Mouse (Mus musculus) layer of hippocampus, adult 9-10 months (tissue): Measurements from ENCODE around the gene Btbd9.

Source experiments
- DNase-seq: peaks from one replicate; pipeline ENCODE4 v3.0.0; 2022; ENCODE audit warnings: low spot score

Btbd9 gene

DNA sequence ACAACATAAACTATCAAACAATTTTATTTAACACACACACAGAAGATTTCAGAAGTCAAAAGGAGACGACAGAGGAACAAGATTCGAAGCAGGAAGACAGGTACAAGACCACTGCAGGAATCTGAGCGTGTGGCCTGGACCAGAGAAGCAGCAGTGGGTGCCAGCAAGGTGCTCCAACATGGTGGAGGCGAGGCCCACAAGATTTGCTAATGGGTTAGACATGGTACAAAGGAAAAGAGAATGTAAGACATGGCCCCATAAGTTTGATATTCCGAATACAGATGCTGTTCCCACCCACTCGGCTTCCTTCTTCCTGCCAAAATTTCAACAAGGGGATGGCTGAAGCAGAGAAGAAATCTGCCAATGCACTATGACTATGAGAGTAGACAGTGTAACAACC is 94.5 kb downstream of the Btbd9 start:
- no peak for DNase-seq

DNA sequence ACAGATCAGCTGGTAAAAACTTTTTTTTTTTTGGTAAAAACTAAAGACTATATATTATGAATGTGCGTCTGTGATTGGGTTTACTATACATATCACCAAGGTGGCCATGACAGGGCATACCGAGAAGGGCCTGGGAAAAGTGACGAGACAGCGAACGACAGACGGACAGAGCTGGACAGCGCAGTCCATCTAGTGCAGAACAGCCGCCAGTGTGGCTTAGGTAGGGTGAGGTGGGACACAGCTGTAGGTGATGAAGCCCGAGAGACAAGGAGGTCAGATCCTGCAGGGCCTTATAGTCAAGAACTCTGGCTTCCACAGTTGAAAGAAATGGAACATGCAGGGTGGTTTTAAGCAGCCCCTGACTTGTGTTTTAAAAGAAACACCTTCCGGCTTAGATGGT is 94.9 kb downstream of the Btbd9 start:
- no peak for DNase-seq

DNA sequence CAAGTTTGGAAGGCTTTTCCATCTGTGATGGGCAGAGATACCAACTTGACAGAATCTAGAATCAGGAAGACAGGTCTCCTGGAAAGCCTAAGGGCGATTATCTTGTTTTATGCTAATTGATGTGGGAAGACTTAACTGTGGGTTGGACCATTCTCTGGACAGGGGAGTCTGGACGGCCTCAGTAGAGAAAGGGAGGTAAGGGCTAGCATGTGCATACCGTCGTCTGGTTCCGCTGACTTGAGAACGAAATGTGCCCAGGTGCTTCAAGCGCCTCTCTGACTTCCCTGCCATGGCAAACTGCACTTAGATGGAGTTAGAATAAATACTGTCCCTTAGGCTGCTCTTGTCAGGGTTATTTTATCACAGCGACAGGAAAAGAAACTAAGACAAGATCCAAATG is 95.9 kb downstream of the Btbd9 start:
- no peak for DNase-seq

DNA sequence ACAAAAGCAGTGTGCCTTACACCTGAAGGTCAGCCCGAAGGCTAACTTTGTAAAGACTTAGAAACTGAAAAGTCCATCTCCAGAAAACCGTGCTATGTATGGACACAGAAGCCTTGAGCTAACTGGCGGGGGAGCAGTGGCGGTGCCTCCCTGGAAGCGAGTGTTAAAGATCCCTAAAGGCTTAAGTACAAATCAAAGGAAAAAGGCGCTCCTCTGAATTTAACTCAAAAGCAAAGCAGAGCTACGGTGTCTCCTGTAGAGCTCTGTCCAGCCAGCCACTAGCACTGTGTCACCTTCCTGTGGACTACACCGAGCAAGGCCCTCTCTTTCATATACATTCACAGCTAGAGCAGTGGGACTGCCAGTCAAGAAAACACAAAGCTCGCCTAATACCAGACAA is 98.1 kb downstream of the Btbd9 start:
- no peak for DNase-seq

DNA sequence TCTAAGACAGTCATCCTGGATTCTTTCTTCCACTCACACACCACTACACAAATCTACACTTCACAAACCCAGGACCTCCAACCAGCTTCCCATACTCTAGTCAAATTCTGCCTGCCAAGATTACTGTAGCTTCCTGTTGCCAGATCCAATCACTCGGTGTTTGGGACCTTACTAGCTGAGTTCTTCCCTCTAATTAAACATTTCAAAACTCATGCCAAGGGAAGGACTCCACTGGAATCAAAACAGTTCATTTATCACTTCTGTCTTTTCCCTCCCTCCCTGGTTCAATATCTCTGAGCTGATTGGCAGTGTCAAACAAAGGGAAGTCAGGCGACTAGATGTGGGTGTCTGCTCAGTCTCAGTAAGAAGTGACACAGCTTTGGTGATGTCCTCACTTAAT is 101.7 kb downstream of the Btbd9 start:
- no peak for DNase-seq

DNA sequence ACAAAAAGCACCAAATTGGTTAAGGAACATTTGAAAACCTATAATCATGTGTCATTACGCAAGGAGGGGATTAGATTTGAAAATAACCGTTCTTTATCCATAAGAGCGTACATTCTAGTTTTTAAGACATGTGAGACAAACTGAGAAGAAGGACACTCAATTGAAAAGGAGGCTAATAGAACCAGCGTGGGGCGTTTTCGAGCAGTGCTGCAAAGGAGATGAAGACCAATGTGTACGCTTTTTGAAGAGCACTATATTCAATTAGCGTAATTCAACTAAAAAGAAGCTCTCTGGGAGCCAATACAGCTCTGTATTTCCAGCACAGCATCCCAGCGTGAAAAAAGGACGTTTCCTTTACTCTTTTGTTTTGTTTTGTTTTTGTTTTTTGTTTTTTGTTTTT is 103.5 kb downstream of the Btbd9 start:
- no peak for DNase-seq

DNA sequence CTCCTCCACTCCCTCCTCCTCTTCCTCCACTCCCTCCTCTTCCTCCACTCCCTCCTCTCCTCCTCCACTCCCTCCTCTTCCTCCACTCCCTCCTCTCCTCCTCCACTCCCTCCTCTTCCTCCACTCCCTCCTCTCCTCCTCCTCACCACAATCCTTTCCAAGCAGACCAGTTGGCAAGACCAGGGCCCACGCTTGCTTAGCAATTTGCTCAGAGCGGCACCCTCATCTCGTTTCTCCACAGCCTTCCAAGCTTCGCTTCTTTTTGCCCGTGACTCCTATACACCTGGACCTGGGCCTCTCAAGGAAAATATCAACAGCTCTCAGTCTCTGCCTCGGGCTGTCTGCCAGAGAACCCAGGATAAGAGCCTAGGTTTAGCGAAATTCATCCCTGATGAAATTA is 104.8 kb downstream of the Btbd9 start:
- no peak for DNase-seq

DNA sequence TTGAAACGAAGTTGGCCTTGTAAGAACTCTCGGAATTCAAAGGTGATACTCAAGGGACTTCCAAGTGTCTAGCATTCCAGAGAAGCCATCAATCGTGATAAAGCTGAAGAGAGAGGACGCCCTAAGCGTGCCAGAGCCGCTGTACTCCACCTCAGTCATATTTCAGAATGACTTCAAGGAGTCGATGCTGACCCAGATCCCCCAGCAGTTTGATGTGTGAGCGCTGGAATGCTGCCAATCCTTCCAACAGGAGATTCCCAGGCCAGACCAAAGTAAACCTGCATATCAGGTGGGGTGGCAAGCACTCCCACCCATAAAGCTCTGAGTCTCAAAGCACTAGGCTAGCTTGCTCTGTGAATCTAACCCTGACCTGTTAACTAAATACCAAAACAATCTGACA is 105.5 kb downstream of the Btbd9 start:
- DNase-seq = no peak

DNA sequence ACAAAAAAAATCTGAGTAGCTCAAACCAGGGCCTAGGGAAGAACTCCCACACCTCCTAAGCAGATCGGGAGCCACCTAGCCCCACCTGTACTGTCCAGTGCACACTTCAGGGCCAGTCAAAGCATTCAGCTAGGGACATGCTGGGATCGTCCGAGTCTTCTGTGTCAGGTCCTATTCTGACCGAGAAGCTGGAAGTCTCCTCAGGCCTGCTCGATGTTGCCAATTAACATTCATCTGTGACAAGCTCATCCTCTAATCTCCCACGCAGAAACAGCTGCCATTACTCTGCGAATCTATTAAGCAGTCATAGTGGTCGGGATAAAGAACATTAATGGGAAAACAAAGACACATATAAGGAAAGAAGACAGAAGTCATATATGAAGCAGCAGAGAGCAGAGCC is 106.0 kb downstream of the Btbd9 start:
- DNase-seq = no peak

DNA sequence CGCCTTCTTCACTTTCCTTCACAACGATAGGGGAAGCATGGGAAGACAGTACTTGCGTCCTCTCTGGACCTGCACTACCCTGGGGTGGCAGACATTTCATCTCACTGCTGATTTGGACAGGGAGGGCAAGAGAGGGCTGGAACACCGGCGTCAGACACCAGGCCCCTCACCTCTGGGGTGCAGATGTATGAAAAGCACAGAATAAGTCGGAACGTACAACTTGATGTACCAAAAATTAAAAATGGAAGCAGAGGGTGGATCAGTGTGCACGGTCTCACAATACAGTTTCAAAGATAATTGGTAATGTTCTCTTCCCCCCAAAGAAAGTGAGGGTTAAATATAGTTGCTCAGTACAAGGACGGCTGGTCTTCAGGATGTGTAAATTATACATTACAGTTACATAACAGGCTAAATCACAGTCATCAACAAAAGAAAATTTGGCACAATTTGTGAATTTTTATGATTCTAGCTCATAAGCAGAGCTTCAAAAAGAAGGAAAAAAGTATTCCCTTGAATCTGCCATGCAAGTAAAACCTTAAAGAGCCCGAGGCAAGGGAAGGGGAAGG is 106.7 kb downstream of the Btbd9 start:
- DNase-seq = no peak

DNA sequence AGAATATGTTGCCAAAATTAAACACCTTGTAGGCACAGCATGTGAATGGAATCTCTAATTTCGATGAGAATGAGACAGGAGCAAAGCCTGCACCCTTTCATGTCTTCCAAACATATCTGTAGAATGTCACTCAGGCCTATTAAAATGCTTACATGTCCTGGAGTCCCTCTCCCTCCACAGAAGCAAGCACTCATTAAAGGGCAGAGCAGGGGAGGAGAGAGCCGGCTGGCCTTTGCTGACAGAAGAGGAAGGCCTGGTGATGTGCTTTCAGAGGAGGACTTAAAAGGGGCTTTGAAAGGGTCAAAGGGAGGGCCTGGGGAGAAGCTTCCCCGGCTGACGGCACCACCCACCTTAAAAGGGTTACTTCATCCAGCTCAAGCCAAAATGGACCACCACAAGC is 107.9 kb downstream of the Btbd9 start:
- no peak for DNase-seq

DNA sequence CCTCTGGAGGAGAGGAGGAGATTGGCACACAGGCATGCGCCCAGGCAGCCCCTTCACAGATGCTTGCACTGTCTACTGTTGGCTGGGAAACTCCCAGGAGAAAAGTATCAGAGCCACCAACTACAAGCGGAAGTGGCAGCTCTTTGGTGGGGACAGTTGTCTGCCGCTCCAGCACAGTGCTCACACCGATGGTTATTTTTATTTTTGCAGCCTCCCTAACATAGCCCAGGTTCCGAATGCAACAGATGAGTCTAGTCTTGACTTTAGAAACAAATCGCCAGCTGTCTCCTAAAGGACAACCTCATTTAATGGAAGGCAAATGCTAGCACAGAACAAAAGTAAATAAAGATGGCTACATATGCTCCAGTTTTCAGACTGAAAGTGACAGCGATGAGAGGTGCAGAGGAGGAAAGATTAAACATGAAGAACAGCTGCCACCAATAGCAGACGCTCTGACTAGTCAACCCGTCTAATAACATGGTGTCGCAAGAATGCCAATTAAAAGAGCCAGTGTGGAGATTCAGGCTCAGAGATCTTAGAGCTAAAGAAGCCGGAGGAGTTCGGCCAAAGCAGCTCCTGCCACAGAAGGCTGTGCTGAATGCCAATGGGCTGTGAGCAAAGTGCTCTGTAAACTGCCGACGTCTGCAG is 108.6 kb downstream of the Btbd9 start:
- DNase-seq = peak; percentile 78

DNA sequence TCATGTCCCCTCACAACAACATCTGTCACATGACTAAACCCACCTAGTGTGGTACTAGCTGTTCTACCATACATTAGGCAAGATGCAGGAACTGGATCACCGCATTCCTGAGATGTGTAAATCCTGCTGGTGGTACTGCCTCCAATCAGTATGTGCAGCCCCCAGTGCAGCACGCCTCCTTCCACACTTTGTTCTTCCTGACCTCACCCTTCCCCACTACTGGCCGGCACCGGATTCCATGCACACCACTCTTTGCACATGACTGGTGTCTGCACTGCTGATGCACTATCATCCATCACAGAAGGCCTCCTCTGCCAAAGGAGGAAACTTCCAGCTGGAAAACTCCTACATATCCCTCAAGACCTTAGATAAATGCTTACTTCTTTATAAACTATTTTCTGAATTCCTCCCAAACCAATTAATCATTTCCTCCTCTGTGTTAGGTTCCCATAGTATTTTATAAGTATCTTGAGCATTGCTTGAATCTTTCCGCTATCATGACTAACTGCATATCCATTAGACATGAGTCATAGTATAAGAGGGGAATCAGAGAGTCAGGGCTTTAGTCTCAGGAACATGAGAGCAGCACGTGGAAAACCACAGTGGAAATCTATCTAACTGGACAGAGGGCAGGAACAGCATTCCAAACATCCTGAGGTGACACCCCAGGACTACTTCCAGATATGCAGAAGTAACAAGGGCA is 111.1 kb downstream of the Btbd9 start:
- no peak for DNase-seq

DNA sequence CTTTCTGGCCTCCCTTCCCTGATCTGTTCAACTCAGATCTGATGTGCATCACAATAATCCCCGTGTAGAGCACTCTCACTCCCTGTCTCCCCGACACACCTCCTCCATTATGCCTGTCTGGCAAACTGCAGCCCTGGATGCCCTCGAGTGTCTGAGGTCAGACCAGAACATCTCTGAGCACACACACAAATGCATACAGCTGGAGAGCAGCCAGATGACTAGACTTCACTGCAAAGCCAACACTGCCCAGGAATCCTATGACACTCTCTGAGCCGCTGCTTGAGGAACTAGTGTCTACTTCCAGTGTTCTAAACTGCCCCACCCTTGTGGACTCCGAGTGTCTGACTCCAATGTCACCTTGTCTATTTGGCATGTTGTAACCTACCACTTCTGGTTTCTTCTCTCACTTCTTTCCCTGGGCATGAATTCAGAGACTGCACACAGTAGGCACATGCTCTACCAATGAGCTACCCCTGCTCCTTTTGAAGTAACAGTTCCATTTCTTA is 112.0 kb downstream of the Btbd9 start:
- DNase-seq = no peak

DNA sequence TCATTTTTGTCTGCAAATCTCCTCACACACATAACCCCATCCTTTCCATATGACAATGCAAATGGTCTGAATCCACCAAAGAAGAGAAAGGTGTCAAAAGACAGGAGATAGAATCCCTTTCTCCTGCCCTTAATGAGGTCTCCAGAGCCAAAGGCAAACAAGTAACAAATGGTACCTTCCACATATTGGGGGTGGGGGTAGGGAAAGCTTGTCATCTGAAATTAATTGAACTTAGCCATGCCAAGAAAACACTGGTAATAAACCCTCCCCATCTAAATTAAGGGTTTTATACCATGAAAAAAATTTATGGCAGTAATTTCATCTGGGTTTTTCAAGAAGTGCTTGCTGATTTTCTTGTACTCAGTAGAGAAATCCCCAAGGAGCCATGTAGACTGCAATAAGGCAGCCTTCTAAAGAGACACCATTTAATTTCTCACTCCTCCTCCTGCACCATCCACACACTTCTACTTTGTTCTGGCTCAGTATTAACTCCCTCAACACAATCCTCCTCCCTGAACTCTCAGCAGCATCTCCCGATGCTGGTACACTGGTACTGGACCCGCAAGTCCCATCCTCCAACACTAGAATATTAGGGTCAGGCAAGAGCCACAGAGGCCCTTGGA is 115.5 kb downstream of the Btbd9 start:
- DNase-seq = no peak

DNA sequence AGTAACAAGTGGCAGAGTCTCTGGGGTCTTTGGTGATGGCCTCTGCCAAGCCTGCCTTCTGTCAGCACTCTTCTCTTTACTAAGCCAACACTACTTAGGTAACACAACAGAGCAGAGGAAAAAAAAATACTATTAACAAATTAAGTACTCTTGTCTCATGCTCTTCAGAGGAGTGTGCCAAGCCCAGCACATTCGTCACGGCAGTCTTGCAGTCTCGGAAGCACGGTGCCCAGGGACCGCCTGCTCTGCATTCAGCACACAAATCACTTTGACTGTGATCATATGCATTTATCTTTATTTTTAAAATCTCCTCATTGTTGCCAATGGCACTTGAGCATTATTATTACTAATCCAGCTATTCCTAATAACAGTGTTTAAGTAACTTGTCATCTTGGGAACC is 116.6 kb downstream of the Btbd9 start:
- DNase-seq = no peak

DNA sequence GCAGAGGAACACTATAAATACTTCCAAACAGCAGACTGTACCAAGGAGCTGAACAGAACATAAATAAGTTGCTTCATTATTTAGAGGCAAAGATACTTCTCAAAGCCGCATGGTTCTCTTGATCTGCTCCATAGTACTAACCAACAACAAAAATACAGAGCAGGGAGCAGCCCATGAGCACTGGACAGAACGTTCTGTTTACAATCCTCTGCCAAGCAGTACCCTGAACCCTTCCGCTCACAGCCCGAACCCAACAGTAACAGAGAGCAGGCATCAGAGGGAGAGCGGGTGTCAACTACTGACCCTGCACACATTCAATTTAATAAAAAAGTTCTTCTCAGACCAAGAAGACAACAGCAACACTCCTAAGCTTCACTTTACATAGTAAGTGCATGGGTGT is 117.4 kb downstream of the Btbd9 start:
- DNase-seq = no peak

DNA sequence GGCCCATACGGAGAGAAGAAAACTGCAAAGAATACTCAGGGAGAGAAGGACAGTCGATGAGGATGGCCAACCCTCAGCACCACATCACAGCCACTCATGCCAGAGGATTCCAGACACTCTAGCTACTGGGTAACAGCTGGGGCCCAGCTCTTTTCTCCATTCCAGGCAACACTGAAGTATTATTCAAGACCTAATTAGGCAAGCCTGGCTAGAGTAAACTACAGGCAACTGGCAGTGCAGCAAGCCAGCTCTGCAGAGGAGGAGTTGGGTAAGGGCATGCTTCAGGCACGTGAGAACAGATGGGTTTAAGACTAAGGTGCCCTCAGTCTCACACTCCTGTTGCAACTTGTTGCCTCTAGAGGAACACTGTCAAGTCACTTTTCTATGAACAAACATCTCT is 118.0 kb downstream of the Btbd9 start:
- DNase-seq = no peak

DNA sequence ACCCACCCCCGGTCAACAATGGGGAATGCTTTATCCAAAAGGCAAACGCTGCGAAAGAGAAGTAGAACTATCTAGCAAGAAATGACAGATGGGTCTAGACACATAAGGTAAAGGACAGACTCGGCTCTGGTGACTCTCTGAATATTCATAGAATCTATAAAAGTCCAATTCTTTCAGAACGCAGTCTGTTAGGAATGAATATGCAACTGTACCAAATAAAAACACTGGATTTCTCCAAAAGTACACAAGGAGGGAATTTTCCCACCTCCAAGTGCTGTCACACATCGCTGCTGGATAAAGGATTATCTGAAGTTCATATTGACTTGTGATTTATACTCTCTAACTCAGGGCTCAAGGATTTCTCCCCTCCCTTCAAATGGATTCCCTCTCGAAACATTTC is 118.8 kb downstream of the Btbd9 start:
- DNase-seq = no peak

DNA sequence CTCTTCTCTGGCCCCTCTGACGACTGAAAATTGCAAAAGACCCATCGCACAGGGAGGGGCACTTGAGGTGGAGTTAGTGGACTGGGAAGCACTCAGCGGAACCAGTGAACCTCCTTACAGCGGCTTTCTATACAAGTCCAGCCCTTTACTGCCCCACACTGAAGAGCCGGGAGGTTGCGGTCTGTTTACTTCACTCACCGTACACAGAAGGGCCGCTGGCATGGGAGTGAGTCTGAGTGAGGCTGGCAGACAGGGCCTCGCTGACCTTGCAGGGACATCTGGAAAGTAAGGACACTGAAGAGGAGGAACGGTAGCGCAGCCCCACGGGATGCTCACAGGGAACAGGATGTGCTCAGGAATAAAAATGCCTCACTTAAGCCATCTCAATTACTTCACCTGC is 120.0 kb downstream of the Btbd9 start:
- DNase-seq = no peak

DNA sequence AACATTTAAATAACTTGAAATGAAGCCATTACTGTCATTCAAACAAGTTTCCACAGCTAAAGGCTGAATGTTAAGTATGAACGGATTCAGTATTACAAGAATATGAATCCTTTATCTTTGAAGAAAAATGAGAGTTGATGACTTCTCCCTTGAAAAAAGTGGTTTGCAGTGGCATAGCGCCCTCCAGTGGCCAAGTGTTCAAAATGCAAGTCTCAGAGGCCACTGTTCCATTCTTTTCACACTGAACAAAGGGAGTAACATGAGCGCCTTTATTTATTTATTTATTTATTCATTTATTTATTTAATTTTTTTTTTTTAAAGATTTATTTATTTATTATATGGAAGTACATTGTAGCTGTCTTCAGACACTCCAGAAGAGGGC is 121.4 kb downstream of the Btbd9 start:
- peak; percentile 62 for DNase-seq

DNA sequence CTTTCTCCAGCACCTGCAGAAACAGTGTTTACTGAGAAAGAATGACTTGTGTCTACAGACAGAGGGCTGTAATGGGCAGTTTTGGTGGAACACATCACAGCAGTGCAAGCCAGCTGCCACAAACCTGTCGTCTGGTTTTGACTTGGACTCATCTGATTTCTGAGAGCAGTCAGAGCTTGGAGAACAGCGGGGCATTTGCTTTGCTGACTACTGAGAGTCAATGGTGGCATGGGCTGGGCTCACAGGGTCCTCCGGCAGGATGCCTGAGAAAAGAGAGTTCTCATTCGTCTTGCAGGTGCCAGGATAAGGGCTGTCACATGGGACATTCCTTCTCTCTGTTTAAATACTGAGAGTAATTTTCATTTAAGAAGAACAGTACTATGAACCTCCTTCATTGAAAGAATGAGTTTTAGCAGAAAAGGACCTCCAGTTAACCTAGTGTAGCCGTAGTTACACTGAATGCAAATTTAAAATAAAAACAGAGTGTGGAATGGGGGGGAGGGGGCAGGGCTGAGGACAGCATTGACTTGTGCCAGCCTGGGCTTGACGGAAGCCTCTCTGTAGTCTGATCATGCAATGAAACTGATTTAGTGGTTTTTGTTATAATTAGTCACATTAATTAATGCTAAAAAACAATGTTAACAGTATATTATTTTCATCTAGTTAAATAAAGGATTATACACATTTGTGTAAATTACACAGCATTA is 122.0 kb downstream of the Btbd9 start:
- DNase-seq = no peak

DNA sequence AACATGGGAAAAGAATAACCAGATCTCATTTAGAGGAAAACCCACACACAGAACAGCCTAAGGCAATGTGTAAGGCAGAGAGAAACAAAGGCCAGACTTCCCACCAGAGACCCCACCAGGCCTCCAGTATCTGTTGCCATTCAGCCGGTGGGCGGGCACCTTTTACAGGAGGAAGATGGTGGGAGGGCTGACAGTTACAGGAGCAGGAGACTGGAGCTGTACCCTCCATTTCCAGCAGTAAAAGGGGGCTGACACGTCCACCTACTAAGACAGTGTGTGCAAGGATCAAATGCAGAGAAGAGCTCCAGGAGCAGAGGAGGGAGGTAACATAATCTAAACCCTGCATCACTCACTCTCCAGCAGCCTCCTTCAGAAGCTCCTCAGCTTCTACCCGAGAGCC is 123.0 kb downstream of the Btbd9 start:
- DNase-seq = no peak
